Mouse (Mus musculus): ENCODE data around the gene Gm12355. TPM values are rescaled to one million over a fixed set of nuclear protein-coding genes. Genes with fewer than 3 reads are reported as not detected.
"Not testable (repeated sequence)": the region's sequence is repeated elsewhere in the genome, so short reads cannot be mapped to it uniquely, and the experiment has no call there.

Gene Gm12355
- polyA plus RNA-seq, 1 experiment, result 0.16 TPM

DNA sequence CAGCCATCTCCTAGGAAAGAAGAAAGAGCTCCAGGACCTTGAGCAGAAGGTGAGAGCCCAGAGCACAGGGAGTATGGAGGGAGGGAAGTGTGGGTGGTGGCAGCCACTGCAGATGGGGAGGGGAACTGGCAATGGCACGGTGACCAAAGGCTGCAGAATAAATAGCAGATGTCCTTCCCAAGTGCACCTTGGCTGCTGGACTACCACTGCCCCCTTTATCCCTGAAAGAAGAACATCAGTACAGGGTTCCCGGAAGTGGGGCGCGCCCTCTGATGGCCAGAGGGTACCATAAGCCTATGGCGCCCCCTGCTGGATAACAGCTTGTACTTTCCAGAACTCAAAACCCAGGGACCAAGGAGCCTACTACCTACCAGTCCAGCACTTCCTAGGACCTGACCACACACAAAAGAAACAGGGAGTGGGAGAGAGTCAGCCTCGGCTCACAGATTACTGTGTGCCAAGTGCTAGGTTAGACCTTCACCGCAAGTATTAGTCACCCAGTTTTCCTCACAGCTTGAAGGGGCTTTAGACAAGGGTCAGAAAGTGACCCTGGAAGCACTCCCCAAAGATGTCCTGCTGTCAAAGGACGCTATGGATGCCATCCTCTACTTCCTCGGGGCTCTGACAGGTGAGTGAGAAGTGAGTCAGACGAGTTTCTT lies 10.0 kb upstream of the Gm12355 start:
- H3K27ac ChIP-seq (ENCODE audit: control insufficient read depth, insufficient read depth, low read depth, low read length); H3K27me3 ChIP-seq (ENCODE audit: control insufficient read depth, insufficient read depth, low read length); H3K4me1 ChIP-seq (ENCODE audit: control insufficient read depth, insufficient read depth, low read length); H3K36me3 ChIP-seq (ENCODE audit: control insufficient read depth, insufficient read depth, low read length): not testable (repeated sequence)
- peak; percentile 39; the same call in 1 of the 2 replicates for TF ChIP-seq CTCF (IDR thresholded peaks at IDR 0.05; ENCODE audit: control insufficient read depth, insufficient read depth, insufficient replicate concordance, low read depth, low read length)
- H3K4me3 ChIP-seq (ENCODE audit: control insufficient read depth, low read depth, low read length), result peak overlapping the region; percentile 34

DNA sequence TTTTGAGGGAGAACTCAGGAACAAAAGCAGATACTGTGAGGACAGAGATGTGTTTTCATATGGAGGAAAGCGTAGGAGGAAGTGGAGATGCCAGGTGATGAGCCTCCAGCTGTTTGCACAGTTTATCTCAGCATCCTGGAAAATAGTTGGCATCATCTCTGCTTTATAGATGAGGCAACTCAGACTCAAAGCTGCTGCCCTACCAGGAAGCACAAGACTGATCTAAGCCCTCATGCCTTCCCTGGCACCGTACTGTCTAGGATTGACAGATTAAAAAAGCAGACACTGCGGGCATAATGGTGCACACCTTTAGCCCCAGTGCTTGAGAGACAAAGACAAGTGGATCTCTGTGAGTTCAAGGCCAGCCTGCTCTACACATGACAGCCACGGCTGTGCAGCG lies 5.2 kb upstream of the Gm12355 start:
- TF ChIP-seq POLR2A (IDR thresholded peaks at IDR 0.05; ENCODE audit: control insufficient read depth, low read depth, low read length) (no peak), CTCF (IDR thresholded peaks at IDR 0.05; ENCODE audit: control insufficient read depth, insufficient read depth, insufficient replicate concordance, low read depth, low read length) (no peak)
- Histone ChIP-seq H3K4me1 (ENCODE audit: control insufficient read depth, insufficient read depth, low read length) (no peaks in the 10 kb centered on the region), H3K4me3 (ENCODE audit: control insufficient read depth, low read depth, low read length) (no peak overlapping the region), H3K27ac (ENCODE audit: control insufficient read depth, insufficient read depth, low read depth, low read length) (no peak overlapping the region), H3K27me3 (ENCODE audit: control insufficient read depth, insufficient read depth, low read length) (no peaks in the 10 kb centered on the region), H3K36me3 (ENCODE audit: control insufficient read depth, insufficient read depth, low read length) (no peaks in the 10 kb centered on the region)

DNA sequence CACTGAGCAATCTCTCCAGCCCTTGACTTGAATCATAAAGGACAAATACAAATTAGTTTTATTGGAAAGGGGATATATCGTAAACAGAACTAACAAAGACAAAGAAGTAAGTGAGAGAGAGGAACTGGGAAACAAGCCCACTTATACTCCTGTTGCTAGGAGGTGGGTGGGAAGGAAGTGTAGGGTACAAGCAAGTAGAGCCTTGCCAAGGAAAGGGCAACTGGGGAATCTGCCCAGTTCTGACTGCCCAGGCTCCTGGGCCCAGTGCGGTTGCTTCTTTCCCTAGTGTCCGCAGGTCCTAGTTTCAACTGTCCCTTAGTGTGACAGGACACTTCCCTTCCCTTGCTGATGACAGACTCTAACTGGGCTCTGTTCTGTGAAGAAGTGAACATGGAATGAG lies 3.2 kb upstream of the Gm12355 start:
- no peaks in the 10 kb centered on the region for H3K27me3 ChIP-seq (ENCODE audit: control insufficient read depth, insufficient read depth, low read length)
- H3K27ac ChIP-seq (ENCODE audit: control insufficient read depth, insufficient read depth, low read depth, low read length), result no peak overlapping the region
- H3K4me3 ChIP-seq (ENCODE audit: control insufficient read depth, low read depth, low read length), result no peak overlapping the region
- no peaks in the 10 kb centered on the region for H3K36me3 ChIP-seq (ENCODE audit: control insufficient read depth, insufficient read depth, low read length)
- H3K4me1 ChIP-seq (ENCODE audit: control insufficient read depth, insufficient read depth, low read length), result no peaks in the 10 kb centered on the region
- no peak for TF ChIP-seq CTCF (IDR thresholded peaks at IDR 0.05; ENCODE audit: control insufficient read depth, insufficient read depth, insufficient replicate concordance, low read depth, low read length)
- no peak for TF ChIP-seq POLR2A (IDR thresholded peaks at IDR 0.05; ENCODE audit: control insufficient read depth, low read depth, low read length)

DNA sequence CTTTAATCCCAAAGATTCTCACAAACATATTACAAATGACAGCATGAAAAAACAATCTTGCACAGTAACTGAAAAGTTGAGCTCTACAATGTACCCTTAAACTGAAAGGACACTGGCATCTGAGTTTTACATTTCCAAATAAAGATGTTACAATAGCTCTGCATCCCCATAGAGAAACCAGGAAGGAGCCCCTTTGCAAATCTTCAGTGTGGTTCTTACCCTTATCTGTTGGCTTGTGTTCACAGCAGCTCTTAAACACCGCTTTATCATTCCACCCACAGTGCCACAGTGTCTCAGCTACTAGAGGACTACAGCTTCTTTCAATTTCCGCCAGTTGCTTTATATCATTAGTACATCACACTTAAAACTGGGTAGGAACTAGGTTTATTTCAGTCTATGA lies 1.1 kb downstream of the Gm12355 start:
- H3K36me3 ChIP-seq (ENCODE audit: control insufficient read depth, insufficient read depth, low read length); H3K4me1 ChIP-seq (ENCODE audit: control insufficient read depth, insufficient read depth, low read length); H3K27me3 ChIP-seq (ENCODE audit: control insufficient read depth, insufficient read depth, low read length); H3K27ac ChIP-seq (ENCODE audit: control insufficient read depth, insufficient read depth, low read depth, low read length); H3K4me3 ChIP-seq (ENCODE audit: control insufficient read depth, low read depth, low read length): not testable (repeated sequence)

DNA sequence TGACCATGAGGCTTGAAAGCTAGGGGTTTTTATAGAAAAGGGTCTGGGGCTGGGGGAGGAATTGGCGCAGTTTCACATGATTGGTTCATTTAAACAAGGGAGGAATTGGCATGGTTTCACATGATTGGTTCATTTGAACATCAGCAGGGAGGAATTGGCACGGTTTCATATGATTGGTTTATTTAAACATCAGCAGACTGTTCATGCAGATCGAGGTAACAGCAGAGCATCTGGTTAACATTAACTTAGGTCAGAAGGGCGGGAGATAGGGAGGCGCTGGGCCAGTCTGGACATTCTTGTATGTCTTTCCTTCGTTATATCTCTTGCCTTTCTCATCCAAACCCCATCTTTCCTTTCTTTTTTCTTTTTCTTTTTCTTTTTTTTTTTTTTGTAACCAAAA lies 1.5 kb downstream of the Gm12355 start:
- not testable (repeated sequence) for H3K36me3 ChIP-seq (ENCODE audit: control insufficient read depth, insufficient read depth, low read length); H3K27ac ChIP-seq (ENCODE audit: control insufficient read depth, insufficient read depth, low read depth, low read length); H3K4me3 ChIP-seq (ENCODE audit: control insufficient read depth, low read depth, low read length); H3K4me1 ChIP-seq (ENCODE audit: control insufficient read depth, insufficient read depth, low read length); H3K27me3 ChIP-seq (ENCODE audit: control insufficient read depth, insufficient read depth, low read length)

DNA sequence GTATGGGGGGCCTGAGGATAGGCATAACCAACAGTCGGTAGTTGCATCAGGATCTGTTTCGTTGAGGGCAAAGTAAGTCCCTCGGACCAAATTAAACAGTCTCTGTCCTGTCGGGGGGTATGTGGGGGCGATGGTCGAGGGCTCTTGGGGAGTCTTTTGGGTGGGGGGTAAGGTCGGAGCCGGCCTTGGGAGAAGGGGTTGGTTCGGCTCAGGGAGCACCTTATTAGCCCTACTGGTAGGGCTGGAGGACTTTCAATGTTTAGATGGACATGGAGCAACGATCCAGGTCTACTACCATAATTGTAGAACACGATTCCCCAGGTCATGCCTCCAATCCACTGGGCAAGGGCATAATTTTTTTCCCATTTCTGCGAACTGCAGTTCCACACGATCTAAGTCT lies 4.7 kb downstream of the Gm12355 start:
- Histone ChIP-seq H3K4me1 (ENCODE audit: control insufficient read depth, insufficient read depth, low read length) (no peaks in the 10 kb centered on the region), H3K27ac (ENCODE audit: control insufficient read depth, insufficient read depth, low read depth, low read length) (no peak overlapping the region), H3K4me3 (ENCODE audit: control insufficient read depth, low read depth, low read length) (no peak overlapping the region), H3K27me3 (ENCODE audit: control insufficient read depth, insufficient read depth, low read length) (no peaks in the 10 kb centered on the region), H3K36me3 (ENCODE audit: control insufficient read depth, insufficient read depth, low read length) (no peaks in the 10 kb centered on the region)
- no peak for TF ChIP-seq POLR2A (IDR thresholded peaks at IDR 0.05; ENCODE audit: control insufficient read depth, low read depth, low read length)
- TF ChIP-seq CTCF (IDR thresholded peaks at IDR 0.05; ENCODE audit: control insufficient read depth, insufficient read depth, insufficient replicate concordance, low read depth, low read length), result no peak

DNA sequence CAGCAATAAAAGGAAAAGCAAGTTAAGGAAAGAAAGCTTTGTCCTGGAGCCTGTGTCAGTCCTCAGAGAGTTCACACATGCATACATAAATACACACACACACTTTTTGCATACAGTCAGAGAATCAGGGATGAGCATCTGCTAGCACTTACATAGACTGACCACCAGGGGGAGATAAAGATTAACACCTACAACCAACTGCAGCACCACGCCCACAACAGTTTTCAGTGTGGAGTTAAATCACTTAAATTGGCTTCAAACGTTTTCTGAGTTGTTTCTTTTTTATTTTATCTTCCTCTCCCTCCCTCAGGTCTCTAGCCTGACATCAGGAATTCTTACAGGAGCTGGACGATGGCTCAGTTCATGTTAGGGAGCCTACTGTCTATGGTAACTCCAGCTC lies 18.7 kb downstream of the Gm12355 start:
- Histone ChIP-seq H3K27me3 (ENCODE audit: control insufficient read depth, insufficient read depth, low read length) (no peaks in the 10 kb centered on the region), H3K4me1 (ENCODE audit: control insufficient read depth, insufficient read depth, low read length) (peaks cover 6% of the 10 kb centered on the region), H3K36me3 (ENCODE audit: control insufficient read depth, insufficient read depth, low read length) (no peaks in the 10 kb centered on the region), H3K4me3 (ENCODE audit: control insufficient read depth, low read depth, low read length) (no peak overlapping the region), H3K27ac (ENCODE audit: control insufficient read depth, insufficient read depth, low read depth, low read length) (no peak overlapping the region)
- no peak for TF ChIP-seq POLR2A (IDR thresholded peaks at IDR 0.05; ENCODE audit: control insufficient read depth, low read depth, low read length)
- TF ChIP-seq CTCF (IDR thresholded peaks at IDR 0.05; ENCODE audit: control insufficient read depth, insufficient read depth, insufficient replicate concordance, low read depth, low read length), result peak; percentile 13; the same call in 1 of the 2 replicates

DNA sequence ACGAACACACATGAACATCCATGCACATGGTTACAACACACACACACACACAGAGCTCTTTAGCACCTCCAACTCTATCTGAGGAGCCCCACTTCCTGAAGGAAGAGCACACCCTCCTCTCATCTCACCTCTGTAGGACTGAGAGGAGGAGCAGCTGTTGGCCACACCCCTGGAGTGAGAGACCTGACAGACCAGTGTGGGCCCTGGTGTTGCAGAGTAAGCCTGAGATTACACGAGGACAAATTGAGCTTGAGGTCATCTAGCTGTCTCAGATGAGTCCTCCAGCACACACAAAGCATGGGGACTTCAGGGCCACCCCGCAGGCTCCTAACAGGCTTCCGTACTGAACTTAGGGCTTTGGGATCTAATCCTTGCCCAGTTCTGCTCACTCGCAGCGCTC lies 20.6 kb downstream of the Gm12355 start:
- not testable (repeated sequence) for H3K27ac ChIP-seq (ENCODE audit: control insufficient read depth, insufficient read depth, low read depth, low read length); H3K36me3 ChIP-seq (ENCODE audit: control insufficient read depth, insufficient read depth, low read length); H3K27me3 ChIP-seq (ENCODE audit: control insufficient read depth, insufficient read depth, low read length); H3K4me3 ChIP-seq (ENCODE audit: control insufficient read depth, low read depth, low read length); H3K4me1 ChIP-seq (ENCODE audit: control insufficient read depth, insufficient read depth, low read length)

Measured in testis, adult 2 months (tissue).